Mouse (Mus musculus) liver, adult 2 months (tissue): ENCODE results near the gene Rbfox3. TPM values are rescaled to one million over a fixed set of nuclear protein-coding genes. Genes with fewer than 3 reads are reported as not detected.

ENCODE experiments used
- DNase-seq: peaks from one replicate; pipeline ENCODE4 v3.0.0-alpha.2; 2011; ENCODE audit warnings: low read depth, low spot score; ENCODE audit errors: extremely low read depth
- H3K27ac ChIP-seq: fragments of 200-500 bp; replicated peaks from 2 replicates; pipeline ENCODE4 v1.5.1; 2012; ENCODE audit warnings: low read depth, mild to moderate bottlenecking, control low read depth, inconsistent platforms, low read length; ENCODE audit not compliant: insufficient read depth
- H3K27me3 ChIP-seq: fragments of 200-500 bp; 2 replicates; pipeline ENCODE4 v1.6.1; 2012; ENCODE audit warnings: mild to moderate bottlenecking, moderate library complexity, low read length, inconsistent platforms; ENCODE audit not compliant: control insufficient read depth, insufficient read depth
- H3K36me3 ChIP-seq: fragments of 200-500 bp; 2 replicates; pipeline ENCODE4 v1.6.1; 2012; ENCODE audit warnings: low read length, inconsistent platforms; ENCODE audit not compliant: control insufficient read depth, insufficient read depth
- H3K4me1 ChIP-seq: fragments of 200-500 bp; 2 replicates; pipeline ENCODE4 v1.6.1; 2011; ENCODE audit warnings: low read length; ENCODE audit not compliant: control insufficient read depth, insufficient read depth
- H3K4me3 ChIP-seq: fragments of 200-500 bp; 2 replicates; pipeline ENCODE4 v1.5.1; 2011; ENCODE audit warnings: low read depth, mild to moderate bottlenecking, control low read depth, low read length, moderate library complexity; ENCODE audit not compliant: insufficient read depth
- H3K79me2 ChIP-seq: fragments of 200-500 bp; 2 replicates; pipeline ENCODE4 v1.6.1; 2012; ENCODE audit warnings: inconsistent platforms, mild to moderate bottlenecking, low read length, moderate library complexity; ENCODE audit not compliant: control insufficient read depth, insufficient read depth
- H3K9ac ChIP-seq: fragments of 200-500 bp; 2 replicates; pipeline ENCODE4 v1.6.1; 2012; ENCODE audit warnings: low read depth, mild to moderate bottlenecking, control low read depth, inconsistent platforms, low read length
- CTCF ChIP-seq: fragments of 200-500 bp; IDR thresholded peaks from 2 replicates; pipeline ENCODE4 v1.5.1; 2011; ENCODE audit warnings: low read depth, low read length, control low read depth
- POLR2A ChIP-seq: fragments of 200-500 bp; IDR thresholded peaks from 2 replicates; pipeline ENCODE4 v1.6.1; 2011; ENCODE audit warnings: low read length, control low read depth; ENCODE audit not compliant: insufficient read depth; ENCODE audit errors: extremely low read depth
- WGBS: fragments of 180-500 bp; shearing (Covaris S2); methylation state at CpG from one replicate; pipeline ENCODE4 v1.1.7; 2018; 5-methylcytosine and 5-hydroxymethylcytosine counted together
- polyA plus RNA-seq: library from polyadenylated mRNA; depleted of rRNA; stranded (reverse); fragments of >200 nt; gene quantifications from 2 replicates; pipeline ENCODE4 v1.2.3, GENCODE M21; 2012; rRNA removed
- total RNA-seq: library from RNA; depleted of rRNA; stranded (reverse); fragments of >200 nt; gene quantifications from 2 replicates; pipeline ENCODE4 v1.2.3, GENCODE M21; 2014; rRNA removed

Gene Rbfox3
- total and polyA plus RNA-seq, 2 experiments = 0.28 to 0.44 TPM

GRCm38 (mm10) chr11:118445843-118446242 is 465.6 kb downstream of the Rbfox3 start:
- Histone ChIP-seq H3K4me1 (peaks cover 13% of the 10 kb centered on the region; the same call in 1 of the 2 replicates), H3K4me3 (no peak overlapping the region), H3K27ac (no peak overlapping the region), H3K79me2 (no peaks in the 10 kb centered on the region), H3K36me3 (no peaks in the 10 kb centered on the region), H3K9ac (no peak overlapping the region), H3K27me3 (no peaks in the 10 kb centered on the region)
- TF ChIP-seq POLR2A = no peak
- TF ChIP-seq CTCF = peak; percentile 99
- WGBS = 4% methylated on average over 3 of the region's 3 CpGs
- peak; percentile 38 for DNase-seq

GRCm38 (mm10) chr11:118443201-118443970 is 468.0 kb downstream of the Rbfox3 start:
- Histone ChIP-seq H3K9ac (no peak overlapping the region), H3K27me3 (no peaks in the 10 kb centered on the region), H3K79me2 (no peaks in the 10 kb centered on the region), H3K27ac (no peak overlapping the region), H3K36me3 (no peaks in the 10 kb centered on the region), H3K4me3 (no peak overlapping the region), H3K4me1 (peaks cover 22% of the 10 kb centered on the region)
- TF ChIP-seq POLR2A = no peak
- peak; percentile 90 for TF ChIP-seq CTCF
- WGBS = 31% methylated on average over 11 of the region's 11 CpGs
- peak; percentile 39 for DNase-seq

GRCm38 (mm10) chr11:118442691-118443090 is 468.7 kb downstream of the Rbfox3 start:
- Histone ChIP-seq H3K79me2 (no peaks in the 10 kb centered on the region), H3K27ac (no peak overlapping the region), H3K36me3 (no peaks in the 10 kb centered on the region), H3K9ac (no peak overlapping the region), H3K4me1 (peaks cover 25% of the 10 kb centered on the region), H3K27me3 (no peaks in the 10 kb centered on the region), H3K4me3 (no peak overlapping the region)
- WGBS = 58% methylated on average over 13 of the region's 13 CpGs
- TF ChIP-seq CTCF = no peak
- TF ChIP-seq POLR2A = no peak
- no peak for DNase-seq

Other genes starting within 250 kb of the Rbfox3 start
- not detected in 2 replicates for gene Enpp7, start 76.6 kb upstream of the Rbfox3 start, total RNA-seq
- gene Enpp7, start 76.6 kb upstream of the Rbfox3 start, polyA plus RNA-seq = not detected in 2 replicates
- 3.9 and 4.9 TPM in 2 replicates for gene Cbx2, start 111.4 kb upstream of the Rbfox3 start, total RNA-seq
- 2.9 and 4.1 TPM in 2 replicates for gene Cbx2, start 111.4 kb upstream of the Rbfox3 start, polyA plus RNA-seq
- 4.3 and 5.1 TPM in 2 replicates for gene Cbx8, start 129.4 kb upstream of the Rbfox3 start, total RNA-seq
- gene Cbx8, start 129.4 kb upstream of the Rbfox3 start, polyA plus RNA-seq = 1.7 and 4.4 TPM in 2 replicates
- 2.8 and 2.9 TPM in 2 replicates for gene Cbx4, start 174.6 kb upstream of the Rbfox3 start, total RNA-seq
- 7.9 and 8.2 TPM in 2 replicates for gene Cbx4, start 174.6 kb upstream of the Rbfox3 start, polyA plus RNA-seq